Mouse (Mus musculus): ENCODE results near the gene Retreg1. TPM values are rescaled to one million over a fixed set of nuclear protein-coding genes. Genes with fewer than 3 reads are reported as not detected.

Gene Retreg1
- polyA plus RNA-seq, 1 experiment from 2014 or later, result 37.0 TPM

- H3K4me3 ChIP-seq (replicated peaks; ENCODE audit: low read depth, low read length), result no peak overlapping the region
- DNase-seq (ENCODE audit: low spot score) (no peak), ATAC-seq (replicated peaks; ENCODE audit: low FRiP score, low read depth) (no peak)
- H3K9me3 ChIP-seq (replicated peaks; ENCODE audit: low read length), result no peaks in the 10 kb centered on the region
- H3K27ac ChIP-seq, result no peak overlapping the region
- 53% methylated on average over 10 of the region's 10 CpGs for whole genome bisulfite sequencing
- no peak overlapping the region for H3K4me2 ChIP-seq (ENCODE audit: low read length)
- no peaks in the 10 kb centered on the region for H3K36me3 ChIP-seq (ENCODE audit: insufficient read depth, low read length)
- no peaks in the 10 kb centered on the region for H3K27me3 ChIP-seq (ENCODE audit: insufficient read depth, low read length)
- TF ChIP-seq CTCF (IDR thresholded peaks at IDR 0.05; ENCODE audit: low read depth), result no peak
- no peak overlapping the region for H3K9ac ChIP-seq (ENCODE audit: low read depth, low read length)
- 0 out of 2 replicates have a peak, but pooled peaks cover 5% of the 10 kb centered on the region for H3K4me1 ChIP-seq (replicated peaks; ENCODE audit: insufficient read depth, low read length)
Observed at GRCm38 (mm10) chr15:25957651-25958050, 114.7 kb downstream of the Retreg1 start.

- peak; percentile 78 for TF ChIP-seq CTCF (IDR thresholded peaks at IDR 0.05; ENCODE audit: low read depth)
- H3K27me3 ChIP-seq (ENCODE audit: insufficient read depth, low read length), result no peaks in the 10 kb centered on the region
- H3K9ac ChIP-seq (ENCODE audit: low read depth, low read length), result no peak overlapping the region
- H3K36me3 ChIP-seq (ENCODE audit: insufficient read depth, low read length), result no peaks in the 10 kb centered on the region
- no peak overlapping the region for H3K4me3 ChIP-seq (replicated peaks; ENCODE audit: low read depth, low read length)
- 0 out of 2 replicates have a peak, but pooled peaks cover 5% of the 10 kb centered on the region for H3K4me1 ChIP-seq (replicated peaks; ENCODE audit: insufficient read depth, low read length)
- DNase-seq (ENCODE audit: low spot score), result peak; percentile 92
- no peaks in the 10 kb centered on the region for H3K9me3 ChIP-seq (replicated peaks; ENCODE audit: low read length)
- 21% methylated on average over 5 of the region's 5 CpGs for WGBS
- peak; percentile 83 for ATAC-seq (replicated peaks; ENCODE audit: low FRiP score, low read depth)
- no peak overlapping the region for H3K4me2 ChIP-seq (ENCODE audit: low read length)
- no peak overlapping the region for H3K27ac ChIP-seq
Observed at GRCm38 (mm10) chr15:25959375-25959774, 116.4 kb downstream of the Retreg1 start.

- Histone ChIP-seq H3K36me3 (ENCODE audit: insufficient read depth, low read length) (no peaks in the 10 kb centered on the region), H3K9me3 (replicated peaks; ENCODE audit: low read length) (no peaks in the 10 kb centered on the region), H3K4me1 (replicated peaks; ENCODE audit: insufficient read depth, low read length) (0 out of 2 replicates have a peak, but pooled peaks cover 5% of the 10 kb centered on the region), H3K4me3 (replicated peaks; ENCODE audit: low read depth, low read length) (no peak overlapping the region), H3K4me2 (ENCODE audit: low read length) (no peak overlapping the region), H3K27me3 (ENCODE audit: insufficient read depth, low read length) (no peaks in the 10 kb centered on the region), H3K27ac (no peak overlapping the region), H3K9ac (ENCODE audit: low read depth, low read length) (no peak overlapping the region)
- ATAC-seq (replicated peaks; ENCODE audit: low FRiP score, low read depth), result no peak
- 83% methylated on average over 5 of the region's 5 CpGs for WGBS
- no peak for DNase-seq (ENCODE audit: low spot score)
- no peak for TF ChIP-seq CTCF (IDR thresholded peaks at IDR 0.05; ENCODE audit: low read depth)
Observed at GRCm38 (mm10) chr15:25960231-25960630, 117.3 kb downstream of the Retreg1 start.

GRCm38 (mm10) chr15:25966220-25966774 is 123.3 kb downstream of the Retreg1 start:
- TF ChIP-seq CTCF (IDR thresholded peaks at IDR 0.05; ENCODE audit: low read depth), result no peak
- H3K9me3 ChIP-seq (replicated peaks; ENCODE audit: low read length), result no peaks in the 10 kb centered on the region
- no peak overlapping the region for H3K4me3 ChIP-seq (replicated peaks; ENCODE audit: low read depth, low read length)
- no peak for ATAC-seq (replicated peaks; ENCODE audit: low FRiP score, low read depth)
- no peak overlapping the region for H3K9ac ChIP-seq (ENCODE audit: low read depth, low read length)
- H3K36me3 ChIP-seq (ENCODE audit: insufficient read depth, low read length), result no peaks in the 10 kb centered on the region
- no peaks in the 10 kb centered on the region for H3K4me1 ChIP-seq (replicated peaks; ENCODE audit: insufficient read depth, low read length)
- WGBS, result 63% methylated on average over 6 of the region's 6 CpGs
- H3K27me3 ChIP-seq (ENCODE audit: insufficient read depth, low read length), result no peaks in the 10 kb centered on the region
- H3K27ac ChIP-seq, result no peak overlapping the region
- H3K4me2 ChIP-seq (ENCODE audit: low read length), result no peak overlapping the region
- no peak for DNase-seq (ENCODE audit: low spot score)

GRCm38 (mm10) chr15:25971596-25971995 is 128.6 kb downstream of the Retreg1 start:
- DNase-seq (ENCODE audit: low spot score), result no peak
- no peak for ATAC-seq (replicated peaks; ENCODE audit: low FRiP score, low read depth)
- Histone ChIP-seq H3K4me1 (replicated peaks; ENCODE audit: insufficient read depth, low read length) (no peaks in the 10 kb centered on the region), H3K36me3 (ENCODE audit: insufficient read depth, low read length) (no peaks in the 10 kb centered on the region), H3K9me3 (replicated peaks; ENCODE audit: low read length) (no peaks in the 10 kb centered on the region), H3K9ac (ENCODE audit: low read depth, low read length) (no peak overlapping the region), H3K27ac (no peak overlapping the region), H3K4me3 (replicated peaks; ENCODE audit: low read depth, low read length) (no peak overlapping the region), H3K4me2 (ENCODE audit: low read length) (no peak overlapping the region), H3K27me3 (ENCODE audit: insufficient read depth, low read length) (no peaks in the 10 kb centered on the region)
- 79% methylated on average over 9 of the region's 9 CpGs for WGBS
- no peak for TF ChIP-seq CTCF (IDR thresholded peaks at IDR 0.05; ENCODE audit: low read depth)

GRCm38 (mm10) chr15:25972758-25973157 is 129.8 kb downstream of the Retreg1 start:
- WGBS, result 82% methylated on average over 5 of the region's 5 CpGs
- H3K9ac ChIP-seq (ENCODE audit: low read depth, low read length), result no peak overlapping the region
- no peak for ATAC-seq (replicated peaks; ENCODE audit: low FRiP score, low read depth)
- H3K27me3 ChIP-seq (ENCODE audit: insufficient read depth, low read length), result no peaks in the 10 kb centered on the region
- no peaks in the 10 kb centered on the region for H3K4me1 ChIP-seq (replicated peaks; ENCODE audit: insufficient read depth, low read length)
- no peak overlapping the region for H3K27ac ChIP-seq
- no peak for DNase-seq (ENCODE audit: low spot score)
- no peak overlapping the region for H3K4me3 ChIP-seq (replicated peaks; ENCODE audit: low read depth, low read length)
- H3K4me2 ChIP-seq (ENCODE audit: low read length), result no peak overlapping the region
- H3K36me3 ChIP-seq (ENCODE audit: insufficient read depth, low read length), result no peaks in the 10 kb centered on the region
- H3K9me3 ChIP-seq (replicated peaks; ENCODE audit: low read length), result no peaks in the 10 kb centered on the region
- TF ChIP-seq CTCF (IDR thresholded peaks at IDR 0.05; ENCODE audit: low read depth), result no peak

GRCm38 (mm10) chr15:25974352-25974751 is 131.4 kb downstream of the Retreg1 start:
- WGBS, result 95% methylated on average over 4 of the region's 4 CpGs

More at GRCm38 (mm10) chr15:25974352-25974751, 131.4 kb downstream of the Retreg1 start:
- no peak overlapping the region for H3K9ac ChIP-seq (ENCODE audit: low read depth, low read length)
- H3K27me3 ChIP-seq (ENCODE audit: insufficient read depth, low read length), result no peaks in the 10 kb centered on the region
- no peak overlapping the region for H3K4me3 ChIP-seq (replicated peaks; ENCODE audit: low read depth, low read length)
- TF ChIP-seq CTCF (IDR thresholded peaks at IDR 0.05; ENCODE audit: low read depth), result no peak
- no peak overlapping the region for H3K4me2 ChIP-seq (ENCODE audit: low read length)
- H3K36me3 ChIP-seq (ENCODE audit: insufficient read depth, low read length), result no peaks in the 10 kb centered on the region
- ATAC-seq (replicated peaks; ENCODE audit: low FRiP score, low read depth) (no peak), DNase-seq (ENCODE audit: low spot score) (no peak)
- H3K4me1 ChIP-seq (replicated peaks; ENCODE audit: insufficient read depth, low read length), result no peaks in the 10 kb centered on the region
- no peak overlapping the region for H3K27ac ChIP-seq
- no peaks in the 10 kb centered on the region for H3K9me3 ChIP-seq (replicated peaks; ENCODE audit: low read length)
